Mouse (Mus musculus): ENCODE data around the gene Nub1. TPM values are rescaled to one million over a fixed set of nuclear protein-coding genes. Genes with fewer than 3 reads are reported as not detected.

Nub1 gene
- 33.0 and 34.5 TPM in 2 replicates for polyA plus RNA-seq (2015; fragmentation: Nextera tagmentation; extraction: Ambion mirVana)

DNA sequence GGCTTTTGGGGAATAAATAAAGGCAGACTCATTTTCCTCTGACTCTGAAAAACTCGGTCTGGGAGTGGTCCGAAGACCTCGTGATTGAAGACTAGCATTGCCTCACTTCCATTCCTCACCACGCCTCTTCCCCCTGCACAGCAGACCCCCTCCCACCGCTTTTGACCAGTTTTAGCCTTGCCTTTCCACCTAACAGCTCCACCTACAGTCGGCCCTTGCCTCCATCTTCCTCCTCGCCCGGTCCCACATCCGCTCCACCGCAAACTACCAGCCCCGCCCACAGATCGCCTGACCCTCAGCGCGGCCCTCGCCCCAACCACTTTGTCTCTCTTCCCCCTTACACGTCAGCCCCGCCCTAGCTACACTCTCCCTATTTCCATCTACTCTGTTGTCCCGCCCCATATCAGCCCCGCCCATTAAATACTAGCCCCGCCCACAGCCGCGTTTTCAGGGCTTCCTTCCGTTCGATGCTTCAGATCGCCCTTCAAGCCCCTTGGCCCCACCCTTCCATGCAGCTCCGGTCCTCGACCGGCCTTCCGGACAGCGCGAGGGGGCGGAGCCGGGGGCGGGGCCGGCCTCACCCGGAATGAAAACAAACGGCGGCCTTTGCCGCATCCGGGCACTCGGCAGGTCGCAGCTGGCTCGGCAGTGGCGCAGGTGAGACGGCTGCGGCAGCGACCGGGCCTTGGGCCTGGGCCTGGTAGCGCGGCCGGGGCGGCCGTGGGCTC, at the start of gene Nub1:
Gene Nub1 (plus strand): TSS at position 167 of the 728 bp plus-strand sequence.
- DNase-seq (ENCODE audit: low spot score) = peak; percentile 100
- Histone ChIP-seq H3K4me3 (ENCODE audit: low read depth, low read length) (peak within 1 kb of the TSS; percentile 89), H3K9me3 (ENCODE audit: low read length) (no peaks in the 10 kb centered on the region), H3K27me3 (replicated peaks; ENCODE audit: insufficient read depth, low read length) (no peaks in the 10 kb centered on the region), H3K4me2 (replicated peaks; ENCODE audit: low read depth, low read length) (peak within 1 kb of the TSS; percentile 58), H3K9ac (replicated peaks; ENCODE audit: low read depth) (peak within 1 kb of the TSS; percentile 68), H3K27ac (ENCODE audit: low read length) (peak within 1 kb of the TSS; percentile 95), H3K36me3 (ENCODE audit: insufficient read depth, low read length) (no peaks in the 10 kb centered on the region), H3K4me1 (ENCODE audit: insufficient read depth, low read depth, low read length) (peaks cover 3% of the 10 kb centered on the region; the same call in 1 of the 2 replicates)
- WGBS = 0% methylated on average over 40 of the region's 53 CpGs
- peak; percentile 56 for TF ChIP-seq EP300 (IDR thresholded peaks at IDR 0.05)
- peak; percentile 74 for TF ChIP-seq CTCF (IDR thresholded peaks at IDR 0.05)
- peak; percentile 95 for ATAC-seq

DNA sequence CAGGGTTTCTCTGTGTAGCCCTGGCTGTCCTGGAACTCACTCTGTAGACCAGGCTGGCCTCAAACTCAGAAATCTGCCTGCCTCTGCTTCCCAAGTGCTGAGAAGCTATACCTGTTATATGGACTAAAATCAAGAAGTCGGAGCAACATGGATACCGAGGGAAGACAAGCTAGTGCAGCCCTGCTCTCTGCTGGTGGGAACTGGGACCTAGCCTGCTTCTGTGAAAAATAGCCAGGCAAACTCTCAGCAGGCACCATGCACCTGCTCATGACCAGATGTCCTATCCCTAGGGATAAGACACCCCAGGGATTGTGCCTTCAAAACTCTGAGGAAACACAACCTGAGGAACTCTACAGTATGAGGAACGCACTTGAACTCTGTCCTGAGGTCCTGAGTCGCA, 48.3 kb upstream of the Nub1 start:
- Histone ChIP-seq H3K27me3 (replicated peaks; ENCODE audit: insufficient read depth, low read length) (no peaks in the 10 kb centered on the region), H3K9me3 (ENCODE audit: low read length) (no peaks in the 10 kb centered on the region), H3K4me2 (replicated peaks; ENCODE audit: low read depth, low read length) (no peak overlapping the region), H3K4me3 (ENCODE audit: low read depth, low read length) (no peak overlapping the region), H3K36me3 (ENCODE audit: insufficient read depth, low read length) (no peaks in the 10 kb centered on the region), H3K4me1 (ENCODE audit: insufficient read depth, low read depth, low read length) (no peaks in the 10 kb centered on the region), H3K9ac (replicated peaks; ENCODE audit: low read depth) (no peak overlapping the region), H3K27ac (ENCODE audit: low read length) (no peak overlapping the region)
- WGBS = 66% methylated on average over 4 of the region's 4 CpGs
- no peak for TF ChIP-seq EP300 (IDR thresholded peaks at IDR 0.05)
- peak; percentile 21 for TF ChIP-seq CTCF (IDR thresholded peaks at IDR 0.05)
- no peak for DNase-seq (ENCODE audit: low spot score)
- ATAC-seq = no peak

DNA sequence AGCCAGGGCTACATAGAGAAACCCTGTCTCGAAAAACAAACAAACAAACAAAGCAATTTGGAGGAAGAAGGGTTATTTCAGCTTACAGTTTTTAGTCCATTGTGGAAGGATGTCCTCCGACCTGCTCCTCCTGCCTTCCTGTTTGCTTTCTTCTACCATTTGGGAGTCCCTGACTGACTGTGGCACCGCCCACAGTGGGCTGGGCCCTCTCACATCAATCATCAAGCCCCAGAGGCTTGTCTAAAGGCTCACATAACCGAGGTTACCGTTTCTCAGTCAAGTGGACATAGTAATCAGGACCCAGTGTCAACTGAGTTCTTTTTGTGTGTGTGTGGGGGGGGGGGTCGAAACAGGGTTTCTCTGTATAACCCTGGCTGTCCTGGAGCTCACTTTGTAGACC, 47.2 kb upstream of the Nub1 start:
- Histone ChIP-seq H3K27me3 (replicated peaks; ENCODE audit: insufficient read depth, low read length) (no peaks in the 10 kb centered on the region), H3K4me3 (ENCODE audit: low read depth, low read length) (no peak overlapping the region), H3K9ac (replicated peaks; ENCODE audit: low read depth) (no peak overlapping the region), H3K36me3 (ENCODE audit: insufficient read depth, low read length) (no peaks in the 10 kb centered on the region), H3K27ac (ENCODE audit: low read length) (no peak overlapping the region), H3K4me1 (ENCODE audit: insufficient read depth, low read depth, low read length) (no peaks in the 10 kb centered on the region), H3K9me3 (ENCODE audit: low read length) (no peaks in the 10 kb centered on the region), H3K4me2 (replicated peaks; ENCODE audit: low read depth, low read length) (no peak overlapping the region)
- no peak for TF ChIP-seq CTCF (IDR thresholded peaks at IDR 0.05)
- TF ChIP-seq EP300 (IDR thresholded peaks at IDR 0.05) = no peak
- WGBS = 42% methylated on average over 6 of the region's 6 CpGs
- no peak for DNase-seq (ENCODE audit: low spot score)
- no peak for ATAC-seq

DNA sequence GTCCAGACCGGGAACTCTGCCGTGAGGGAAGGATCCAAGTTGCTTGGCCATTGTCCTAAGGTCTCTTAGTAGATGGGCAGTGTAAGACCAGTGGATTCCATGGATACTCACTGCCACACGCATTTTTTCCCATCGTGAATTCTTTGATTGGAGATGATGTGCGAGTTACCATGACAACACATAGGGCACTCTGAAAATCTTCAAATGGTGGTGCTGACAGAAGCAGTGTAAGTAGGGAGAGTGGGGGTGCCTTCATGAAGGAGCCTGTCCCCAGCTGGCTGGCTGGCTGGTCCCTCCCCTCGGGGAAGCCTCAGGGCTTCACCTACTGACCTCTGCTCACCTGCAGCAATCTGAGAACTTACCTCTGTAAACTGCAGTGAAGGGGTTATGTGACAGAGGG, 46.3 kb upstream of the Nub1 start:
- ATAC-seq = no peak
- Histone ChIP-seq H3K9me3 (ENCODE audit: low read length) (no peaks in the 10 kb centered on the region), H3K9ac (replicated peaks; ENCODE audit: low read depth) (no peak overlapping the region), H3K4me2 (replicated peaks; ENCODE audit: low read depth, low read length) (no peak overlapping the region), H3K27me3 (replicated peaks; ENCODE audit: insufficient read depth, low read length) (no peaks in the 10 kb centered on the region), H3K4me1 (ENCODE audit: insufficient read depth, low read depth, low read length) (no peaks in the 10 kb centered on the region), H3K27ac (ENCODE audit: low read length) (no peak overlapping the region), H3K36me3 (ENCODE audit: insufficient read depth, low read length) (no peaks in the 10 kb centered on the region), H3K4me3 (ENCODE audit: low read depth, low read length) (no peak overlapping the region)
- TF ChIP-seq CTCF (IDR thresholded peaks at IDR 0.05) (no peak), EP300 (IDR thresholded peaks at IDR 0.05) (no peak)
- 54% methylated on average over 6 of the region's 6 CpGs for WGBS
- DNase-seq (ENCODE audit: low spot score) = no peak

DNA sequence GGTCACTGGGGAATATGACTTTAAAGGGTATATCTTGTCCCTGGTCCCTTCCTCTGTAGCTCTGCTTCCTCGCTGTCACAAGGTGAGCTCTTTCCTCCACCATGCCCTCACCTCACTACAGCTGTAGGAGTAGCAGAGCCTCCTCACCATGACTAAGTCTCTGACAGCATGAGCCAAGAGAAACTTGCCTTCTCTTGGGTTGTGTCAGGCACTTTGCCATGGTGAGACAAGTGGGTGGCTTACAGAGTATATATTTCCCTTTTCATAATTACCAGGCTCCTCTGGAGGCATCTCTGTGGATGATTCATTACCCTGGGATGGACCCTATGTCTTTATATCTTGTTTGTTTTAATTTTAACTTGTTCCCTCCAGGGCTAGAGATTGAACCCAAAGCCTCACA, 39.9 kb upstream of the Nub1 start:
- no peaks in the 10 kb centered on the region for H3K9me3 ChIP-seq (ENCODE audit: low read length)
- H3K36me3 ChIP-seq (ENCODE audit: insufficient read depth, low read length) = no peaks in the 10 kb centered on the region
- H3K9ac ChIP-seq (replicated peaks; ENCODE audit: low read depth) = no peak overlapping the region
- no peaks in the 10 kb centered on the region for H3K27me3 ChIP-seq (replicated peaks; ENCODE audit: insufficient read depth, low read length)
- no peak overlapping the region for H3K4me2 ChIP-seq (replicated peaks; ENCODE audit: low read depth, low read length)
- H3K4me3 ChIP-seq (ENCODE audit: low read depth, low read length) = no peak overlapping the region
- TF ChIP-seq CTCF (IDR thresholded peaks at IDR 0.05) = no peak
- TF ChIP-seq EP300 (IDR thresholded peaks at IDR 0.05) = no peak
- no peaks in the 10 kb centered on the region for H3K4me1 ChIP-seq (ENCODE audit: insufficient read depth, low read depth, low read length)
- ATAC-seq = no peak
- H3K27ac ChIP-seq (ENCODE audit: low read length) = no peak overlapping the region
- no peak for DNase-seq (ENCODE audit: low spot score)
- WGBS = 85% methylated on average over 1 of the region's 1 CpGs

DNA sequence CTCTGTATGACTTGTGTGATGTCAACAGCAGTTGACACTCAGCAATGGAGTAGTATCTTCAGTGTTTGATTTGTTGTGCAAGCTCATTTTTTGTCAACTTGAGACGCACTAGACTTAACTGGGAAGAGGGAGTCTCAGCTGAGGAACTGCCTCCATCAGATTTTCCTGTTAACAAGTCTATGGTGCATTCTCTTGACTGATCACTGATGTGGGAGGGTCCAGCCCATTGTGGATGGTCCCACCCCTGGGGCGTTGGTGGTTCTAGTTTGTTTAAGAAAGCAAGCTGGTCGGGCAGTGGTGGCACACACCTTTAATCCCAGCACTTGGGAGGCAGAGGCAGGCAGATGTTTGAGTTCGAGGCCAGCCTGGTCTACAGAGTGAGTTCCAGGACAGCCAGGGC, 36.1 kb upstream of the Nub1 start:
- no peak for TF ChIP-seq EP300 (IDR thresholded peaks at IDR 0.05)
- no peak for TF ChIP-seq CTCF (IDR thresholded peaks at IDR 0.05)
- H3K4me2 ChIP-seq (replicated peaks; ENCODE audit: low read depth, low read length) = no peak overlapping the region
- no peak for DNase-seq (ENCODE audit: low spot score)
- no peak overlapping the region for H3K27ac ChIP-seq (ENCODE audit: low read length)
- WGBS = 66% methylated on average over 4 of the region's 4 CpGs
- no peak for ATAC-seq
- H3K9me3 ChIP-seq (ENCODE audit: low read length) = no peaks in the 10 kb centered on the region
- no peaks in the 10 kb centered on the region for H3K27me3 ChIP-seq (replicated peaks; ENCODE audit: insufficient read depth, low read length)
- H3K9ac ChIP-seq (replicated peaks; ENCODE audit: low read depth) = no peak overlapping the region
- H3K4me1 ChIP-seq (ENCODE audit: insufficient read depth, low read depth, low read length) = no peaks in the 10 kb centered on the region
- H3K4me3 ChIP-seq (ENCODE audit: low read depth, low read length) = no peak overlapping the region
- no peaks in the 10 kb centered on the region for H3K36me3 ChIP-seq (ENCODE audit: insufficient read depth, low read length)
